Mouse (Mus musculus) midbrain, embryonic 11.5 days (tissue): Measurements from ENCODE around the gene Slc25a33. TPM values are rescaled to one million over a fixed set of nuclear protein-coding genes. Genes with fewer than 3 reads are reported as not detected.

Experiments used
- ATAC-seq: fragments of 200-750 bp; cut with Nextera tagmentation; 2 replicates; pipeline ENCODE4 v1.8.0; 2017; ENCODE audit warnings: moderate TSS enrichment, moderate library complexity; ENCODE audit not compliant: low FRiP score
- DNase-seq: peaks from one replicate; pipeline ENCODE4 v3.0.0; 2015; ENCODE audit warnings: low spot score; ENCODE audit errors: missing footprints
- H3K27ac ChIP-seq: fragments of 300-500 bp; sonication (generic); 2 replicates; pipeline ENCODE4 v1.5.1; 2014; ENCODE audit warnings: low read depth, low read length
- H3K27me3 ChIP-seq: fragments of 300-500 bp; sonication (generic); 2 replicates; pipeline ENCODE4 v1.6.1; 2014; ENCODE audit warnings: mild to moderate bottlenecking, low read length, moderate library complexity, mixed read lengths; ENCODE audit not compliant: control insufficient read depth, insufficient read depth
- H3K36me3 ChIP-seq: fragments of 300-500 bp; sonication (generic); 2 replicates; pipeline ENCODE4 v1.6.1; 2014; ENCODE audit warnings: mild to moderate bottlenecking, low read length, moderate library complexity, mixed read lengths; ENCODE audit not compliant: control insufficient read depth, insufficient read depth
- H3K4me1 ChIP-seq: fragments of 300-500 bp; sonication (generic); 2 replicates; pipeline ENCODE4 v1.6.1; 2014; ENCODE audit warnings: low read length; ENCODE audit not compliant: control insufficient read depth, insufficient read depth
- H3K4me2 ChIP-seq: fragments of 300-500 bp; sonication (generic); 2 replicates; pipeline ENCODE4 v1.6.1; 2014; ENCODE audit warnings: mild to moderate bottlenecking, moderate library complexity
- H3K4me3 ChIP-seq: fragments of 300-500 bp; sonication (generic); 2 replicates; pipeline ENCODE4 v1.5.1; 2014; ENCODE audit warnings: low read depth, low read length
- H3K9ac ChIP-seq: fragments of 300-500 bp; sonication (generic); 2 replicates; pipeline ENCODE4 v1.6.1; 2014; ENCODE audit warnings: low read length
- H3K9me3 ChIP-seq: fragments of 300-500 bp; sonication (generic); 2 replicates; pipeline ENCODE4 v1.6.1; 2016; ENCODE audit warnings: low read length; ENCODE audit not compliant: control insufficient read depth
- WGBS: fragments of 180-500 bp; shearing (Covaris S2); extraction: QIAGEN DNeasy Blood & Tissue Kit; methylation state at CpG from one replicate; pipeline ENCODE4 v1.1.7; 2014; 5-methylcytosine and 5-hydroxymethylcytosine counted together
- polyA plus RNA-seq: library from polyadenylated mRNA; unstranded; fragments of >200 nt; fragmentation: Nextera tagmentation; extraction: Ambion mirVana; gene quantifications from 2 replicates; pipeline ENCODE4 v1.2.1, GENCODE M21; 2014

Gene Slc25a33
- polyA plus RNA-seq, 1 experiment from 2014 or later = 21.4 TPM

GRCm38 (mm10) chr4:149737383-149738324, 36.4 kb downstream of the Slc25a33 start, which contains the start of gene Tmem201:
Tmem201 (minus strand) TSS chr4:149738044.
- peak; percentile 100 for DNase-seq
- H3K4me1 ChIP-seq = peaks cover 29% of the 10 kb centered on the region
- peak within 1 kb of the TSS; percentile 59; the same call in 1 of the 2 replicates for H3K27ac ChIP-seq
- H3K27me3 ChIP-seq = no peaks in the 10 kb centered on the region; the same call in 1 of the 2 replicates
- ATAC-seq = peak; percentile 90
- no peaks in the 10 kb centered on the region for H3K9me3 ChIP-seq
- H3K4me2 ChIP-seq = peak within 1 kb of the TSS; percentile 98
- peak within 1 kb of the TSS; percentile 89 for H3K9ac ChIP-seq
- no peaks in the 10 kb centered on the region for H3K36me3 ChIP-seq
- peak within 1 kb of the TSS; percentile 74 for H3K4me3 ChIP-seq
- 1% methylated on average over 83 of the region's 97 CpGs for WGBS

- peaks cover 29% of the 10 kb centered on the region for H3K4me1 ChIP-seq
- peak overlapping the region; percentile 74 for H3K4me3 ChIP-seq
- H3K9ac ChIP-seq = peak overlapping the region; percentile 89
- WGBS = 70% methylated on average over 4 of the region's 4 CpGs
- peaks cover under 1% of the 10 kb centered on the region; the same call in 1 of the 2 replicates for H3K36me3 ChIP-seq
- no peaks in the 10 kb centered on the region for H3K9me3 ChIP-seq
- H3K27me3 ChIP-seq = no peaks in the 10 kb centered on the region; the same call in 1 of the 2 replicates
- H3K4me2 ChIP-seq = peak overlapping the region; percentile 98
- ATAC-seq (no peak), DNase-seq (no peak)
- no peak overlapping the region for H3K27ac ChIP-seq
Observed at GRCm38 (mm10) chr4:149736581-149736980, 37.5 kb downstream of the Slc25a33 start.

- Histone ChIP-seq H3K4me1 (peaks cover 29% of the 10 kb centered on the region), H3K4me3 (no peak overlapping the region), H3K9ac (0 out of 2 replicates have a peak overlapping the region, but pooled peaks have one; percentile 27), H3K27me3 (no peaks in the 10 kb centered on the region; the same call in 1 of the 2 replicates), H3K27ac (no peak overlapping the region), H3K36me3 (peaks cover 7% of the 10 kb centered on the region), H3K4me2 (no peak overlapping the region; the same call in 1 of the 2 replicates), H3K9me3 (no peaks in the 10 kb centered on the region)
- 95% methylated on average over 5 of the region's 5 CpGs for WGBS
- ATAC-seq = no peak
- DNase-seq = no peak
Observed at GRCm38 (mm10) chr4:149735624-149736250, 38.3 kb downstream of the Slc25a33 start.

- Histone ChIP-seq H3K4me2 (no peak overlapping the region), H3K9me3 (no peaks in the 10 kb centered on the region), H3K4me3 (no peak overlapping the region), H3K36me3 (peaks cover 10% of the 10 kb centered on the region), H3K27ac (no peak overlapping the region), H3K27me3 (no peaks in the 10 kb centered on the region; the same call in 1 of the 2 replicates), H3K4me1 (peaks cover 29% of the 10 kb centered on the region), H3K9ac (no peak overlapping the region)
- ATAC-seq (no peak), DNase-seq (no peak)
- 84% methylated on average over 10 of the region's 10 CpGs for WGBS
Observed at GRCm38 (mm10) chr4:149734730-149735475, 39.2 kb downstream of the Slc25a33 start.

- Histone ChIP-seq H3K9ac (no peak overlapping the region), H3K4me3 (no peak overlapping the region), H3K27me3 (no peaks in the 10 kb centered on the region; the same call in 1 of the 2 replicates), H3K4me2 (no peak overlapping the region; the same call in 1 of the 2 replicates), H3K36me3 (peaks cover 15% of the 10 kb centered on the region), H3K27ac (no peak overlapping the region), H3K9me3 (no peaks in the 10 kb centered on the region), H3K4me1 (peaks cover 29% of the 10 kb centered on the region)
- no peak for DNase-seq
- 90% methylated on average over 6 of the region's 6 CpGs for WGBS
- no peak for ATAC-seq
Observed at GRCm38 (mm10) chr4:149734246-149734645, 39.8 kb downstream of the Slc25a33 start.

GRCm38 (mm10) chr4:149733748-149734147, 40.3 kb downstream of the Slc25a33 start:
- peaks cover 29% of the 10 kb centered on the region for H3K4me1 ChIP-seq
- peaks cover 15% of the 10 kb centered on the region for H3K36me3 ChIP-seq
- 65% methylated on average over 6 of the region's 6 CpGs for WGBS
- no peaks in the 10 kb centered on the region; the same call in 1 of the 2 replicates for H3K27me3 ChIP-seq
- ATAC-seq (no peak), DNase-seq (no peak)
- peak overlapping the region; percentile 10; the same call in 1 of the 2 replicates for H3K4me2 ChIP-seq
- H3K9ac ChIP-seq = no peak overlapping the region
- H3K9me3 ChIP-seq = no peaks in the 10 kb centered on the region
- no peak overlapping the region for H3K27ac ChIP-seq
- H3K4me3 ChIP-seq = no peak overlapping the region

GRCm38 (mm10) chr4:149732800-149733199, 41.3 kb downstream of the Slc25a33 start:
- H3K4me1 ChIP-seq = peaks cover 29% of the 10 kb centered on the region
- 84% methylated on average over 10 of the region's 10 CpGs for WGBS
- DNase-seq (no peak), ATAC-seq (no peak)
- H3K27ac ChIP-seq = no peak overlapping the region
- H3K9me3 ChIP-seq = no peaks in the 10 kb centered on the region
- H3K27me3 ChIP-seq = no peaks in the 10 kb centered on the region
- peaks cover 15% of the 10 kb centered on the region for H3K36me3 ChIP-seq
- H3K9ac ChIP-seq = no peak overlapping the region
- no peak overlapping the region for H3K4me2 ChIP-seq
- no peak overlapping the region for H3K4me3 ChIP-seq

- WGBS = 84% methylated on average over 3 of the region's 3 CpGs
- Histone ChIP-seq H3K4me3 (no peak overlapping the region), H3K27ac (no peak overlapping the region), H3K36me3 (peaks cover 16% of the 10 kb centered on the region), H3K27me3 (no peaks in the 10 kb centered on the region), H3K4me2 (no peak overlapping the region), H3K9ac (no peak overlapping the region), H3K4me1 (peaks cover 29% of the 10 kb centered on the region), H3K9me3 (no peaks in the 10 kb centered on the region)
- DNase-seq (no peak), ATAC-seq (no peak)
Observed at GRCm38 (mm10) chr4:149732313-149732712, 41.8 kb downstream of the Slc25a33 start.
